Mouse (Mus musculus) C2C12 (cell line): ENCODE measurements at regions not wholly inside any gene's neighbourhood (a gene's known extent, or its start where the extent isn't known, plus 50 kb on each side); places are given as distances from the start of the nearest gene placed in this dataset.

ENCODE experiments used
- H3K27me3 ChIP-seq: one replicate; pipeline ENCODE4 v1.6.1; 2011; ENCODE audit not compliant: control insufficient read depth, insufficient read depth, insufficient read length
- H3K36me3 ChIP-seq: one replicate; pipeline ENCODE4 v1.6.1; 2011; ENCODE audit not compliant: control insufficient read depth, insufficient read depth
- H3K4me3 ChIP-seq: one replicate; pipeline ENCODE4 v1.5.1; 2011; ENCODE audit warnings: mild to moderate bottlenecking, control low read depth; ENCODE audit not compliant: poor library complexity, insufficient read depth, severe bottlenecking
- H3K79me2 ChIP-seq: one replicate; pipeline ENCODE4 v1.6.1; 2011; ENCODE audit not compliant: control insufficient read depth, insufficient read depth
- H3K79me3 ChIP-seq: one replicate; pipeline ENCODE4 v1.6.1; 2011; ENCODE audit warnings: low read depth, control low read depth
- H3ac ChIP-seq: one replicate; pipeline ENCODE3; 2011; ENCODE audit warnings: low read depth; ENCODE audit not compliant: control insufficient read depth, insufficient read length
- CEBPB ChIP-seq: IDR thresholded peaks from one replicate; pipeline ENCODE4 v1.6.1; 2011; ENCODE audit warnings: low read depth, mild to moderate bottlenecking, control low read depth, moderate library complexity
- CTCF ChIP-seq: IDR thresholded peaks from one replicate; pipeline ENCODE4 v1.5.1; 2011; ENCODE audit not compliant: control insufficient read depth, insufficient read depth, insufficient read length
- FOSL1 ChIP-seq: IDR thresholded peaks from one replicate; pipeline ENCODE4 v1.8.0; 2011; ENCODE audit warnings: mild to moderate bottlenecking, low read length; ENCODE audit not compliant: poor library complexity, insufficient read depth, severe bottlenecking
- MAX ChIP-seq: IDR thresholded peaks from one replicate; pipeline ENCODE4 v1.6.1; 2011; ENCODE audit warnings: mild to moderate bottlenecking, control low read depth
- MYOD1 ChIP-seq: IDR thresholded peaks from one replicate; pipeline ENCODE4 v1.6.1; 2011; ENCODE audit warnings: low read depth; ENCODE audit not compliant: control insufficient read depth, insufficient read length
- MYOG ChIP-seq: IDR thresholded peaks from one replicate; pipeline ENCODE4 v1.6.1; 2011; ENCODE audit not compliant: control insufficient read depth, insufficient read length; ENCODE audit errors: extremely low read depth
- USF1 ChIP-seq: IDR thresholded peaks from one replicate; pipeline ENCODE4 v1.6.1; 2011; ENCODE audit warnings: low read depth, mild to moderate bottlenecking, control low read depth, moderate library complexity

DNA sequence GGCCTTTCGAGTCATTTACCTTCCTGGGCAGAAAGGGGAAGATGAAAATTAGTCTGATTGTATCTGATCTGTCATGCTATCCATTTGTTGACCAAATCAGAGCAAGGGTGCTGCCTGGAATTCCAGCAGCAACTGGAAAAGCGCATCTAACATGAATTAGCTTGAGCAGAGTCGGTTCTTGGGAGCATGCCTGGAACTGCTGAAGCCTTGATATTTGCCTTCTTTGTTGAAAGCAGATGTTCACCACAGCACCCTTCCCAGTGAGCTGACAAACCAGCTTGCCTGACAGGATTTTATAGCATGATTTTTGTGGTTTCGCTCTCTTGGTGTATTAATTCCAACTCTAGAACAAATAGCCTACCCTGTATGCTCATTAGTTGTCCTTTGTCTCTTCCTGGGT lies 168.0 kb upstream of the Fat1 start:
- H3K27me3 ChIP-seq = no peaks in the 10 kb centered on the region
- TF ChIP-seq FOSL1 (no peak), USF1 (no peak), MYOD1 (no peak), MAX (no peak), CEBPB (no peak), MYOG (no peak), CTCF (no peak)
- H3K79me2 ChIP-seq = no peaks in the 10 kb centered on the region
- H3K36me3 ChIP-seq = no peaks in the 10 kb centered on the region
- no peak overlapping the region for H3K4me3 ChIP-seq
- H3ac ChIP-seq = no peak overlapping the region
- no peaks in the 10 kb centered on the region for H3K79me3 ChIP-seq

GRCm38 (mm10) chr8:44779212-44779611 lies 156.0 kb upstream of the Fat1 start:
- TF ChIP-seq MYOD1 = no peak
- no peak for TF ChIP-seq CTCF
- no peak for TF ChIP-seq USF1
- TF ChIP-seq MYOG = no peak
- no peak for TF ChIP-seq CEBPB
- TF ChIP-seq MAX = no peak
- TF ChIP-seq FOSL1 = no peak
- Histone ChIP-seq H3K36me3 (no peaks in the 10 kb centered on the region), H3K79me3 (no peaks in the 10 kb centered on the region), H3K27me3 (no peaks in the 10 kb centered on the region), H3ac (no peak overlapping the region), H3K79me2 (no peaks in the 10 kb centered on the region), H3K4me3 (no peak overlapping the region)

DNA sequence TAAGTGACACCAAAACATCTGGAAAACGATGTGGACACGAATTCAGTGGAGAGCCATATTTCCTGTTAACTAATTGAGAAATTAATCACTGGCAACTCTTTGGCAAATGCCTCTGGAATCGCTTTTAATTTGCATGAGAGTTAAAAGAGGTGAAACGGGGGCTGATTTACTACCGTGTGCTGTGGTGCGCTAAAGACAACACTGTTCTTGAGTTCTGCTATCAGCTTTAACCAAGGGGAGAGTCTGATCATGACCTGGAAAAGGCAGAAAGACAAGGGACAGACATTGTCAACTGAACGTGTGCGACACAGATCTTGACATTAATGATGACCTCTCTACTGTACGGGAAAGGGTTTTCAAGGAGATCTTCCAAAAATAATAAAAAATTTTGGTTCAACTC lies 152.8 kb upstream of the Fat1 start:
- no peak overlapping the region for H3ac ChIP-seq
- H3K79me3 ChIP-seq = no peaks in the 10 kb centered on the region
- H3K27me3 ChIP-seq = no peaks in the 10 kb centered on the region
- no peaks in the 10 kb centered on the region for H3K36me3 ChIP-seq
- H3K79me2 ChIP-seq = no peaks in the 10 kb centered on the region
- no peak for TF ChIP-seq CEBPB
- no peak for TF ChIP-seq MYOG
- TF ChIP-seq FOSL1 = no peak
- TF ChIP-seq MYOD1 = no peak
- H3K4me3 ChIP-seq = no peak overlapping the region

DNA sequence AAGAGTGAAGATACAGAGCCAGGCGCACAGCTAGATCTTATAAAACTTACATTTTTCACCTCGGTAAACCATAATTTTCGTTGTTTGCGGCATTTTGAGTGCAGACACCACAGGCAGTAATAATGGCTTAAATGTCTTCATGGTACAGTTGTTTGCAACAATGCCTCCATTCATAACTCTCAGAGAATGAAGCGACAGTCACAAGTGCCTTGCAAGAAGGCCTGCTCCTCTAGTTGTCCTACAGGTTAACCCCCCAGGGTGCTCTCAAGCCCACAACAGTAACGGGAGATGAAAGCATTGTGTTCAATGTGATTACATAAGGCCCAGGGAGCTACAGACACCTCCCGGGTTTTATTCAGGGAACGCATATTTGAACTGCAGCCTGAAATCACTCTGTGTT lies 150.1 kb upstream of the Fat1 start:
- Histone ChIP-seq H3K4me3 (no peak overlapping the region), H3K36me3 (no peaks in the 10 kb centered on the region), H3K79me3 (no peaks in the 10 kb centered on the region), H3K27me3 (no peaks in the 10 kb centered on the region), H3ac (no peak overlapping the region), H3K79me2 (no peaks in the 10 kb centered on the region)
- no peak for TF ChIP-seq CEBPB
- no peak for TF ChIP-seq MYOD1
- TF ChIP-seq CTCF = no peak
- TF ChIP-seq MYOG = no peak
- no peak for TF ChIP-seq FOSL1
- no peak for TF ChIP-seq MAX
- no peak for TF ChIP-seq USF1

DNA sequence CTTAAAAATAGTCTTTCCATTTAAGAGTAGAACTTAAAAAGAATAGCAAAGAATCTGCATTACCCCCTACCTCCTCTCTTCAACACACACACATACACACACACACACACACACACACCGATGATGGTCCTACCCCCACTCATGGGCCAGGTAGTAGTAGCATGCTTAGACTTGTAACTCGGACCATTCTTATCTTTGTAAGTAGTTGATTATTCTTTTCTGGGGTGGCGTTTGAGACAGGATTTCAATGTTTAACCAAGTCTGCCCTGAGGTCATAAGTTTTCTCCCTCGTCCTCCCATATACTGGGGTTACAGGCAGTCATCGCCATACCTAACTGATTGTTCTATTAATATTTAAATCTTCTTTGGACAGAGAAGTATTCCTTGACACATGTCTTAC lies 148.5 kb upstream of the Fat1 start:
- Histone ChIP-seq H3K4me3 (no peak overlapping the region), H3K79me3 (no peaks in the 10 kb centered on the region), H3K79me2 (no peaks in the 10 kb centered on the region), H3K27me3 (no peaks in the 10 kb centered on the region), H3ac (no peak overlapping the region), H3K36me3 (no peaks in the 10 kb centered on the region)
- TF ChIP-seq CTCF = no peak
- TF ChIP-seq CEBPB = no peak
- TF ChIP-seq FOSL1 = no peak
- no peak for TF ChIP-seq MYOG
- no peak for TF ChIP-seq MAX
- no peak for TF ChIP-seq MYOD1
- no peak for TF ChIP-seq USF1

GRCm38 (mm10) chr8:44788290-44788689 lies 147.0 kb upstream of the Fat1 start:
- no peaks in the 10 kb centered on the region for H3K79me3 ChIP-seq
- H3ac ChIP-seq = no peak overlapping the region
- no peak for TF ChIP-seq FOSL1
- TF ChIP-seq CEBPB = no peak
- TF ChIP-seq CTCF = no peak
- TF ChIP-seq USF1 = no peak
- TF ChIP-seq MAX = no peak
- no peak for TF ChIP-seq MYOD1
- no peak for TF ChIP-seq MYOG
- no peaks in the 10 kb centered on the region for H3K79me2 ChIP-seq
- no peaks in the 10 kb centered on the region for H3K36me3 ChIP-seq
- H3K27me3 ChIP-seq = no peaks in the 10 kb centered on the region
- H3K4me3 ChIP-seq = no peak overlapping the region
